Mouse (Mus musculus) embryonic fibroblast, embryonic 13.5 days (primary cell): ENCODE measurements at regions not wholly inside any gene's neighbourhood (a gene's known extent, or its start where the extent isn't known, plus 50 kb on each side); places are given as distances from the start of the nearest gene placed in this dataset.

Experiments
- CTCF ChIP-seq: IDR thresholded peaks from 2 replicates; pipeline ENCODE4 v1.5.1; 2011; ENCODE audit warnings: mild to moderate bottlenecking, control low read depth, low read length, moderate library complexity, borderline replicate concordance; ENCODE audit not compliant: insufficient read depth
- POLR2A ChIP-seq: IDR thresholded peaks from 2 replicates; pipeline ENCODE4 v1.6.1; 2011; ENCODE audit warnings: low read depth, mild to moderate bottlenecking, control low read depth, low read length, moderate library complexity

DNA sequence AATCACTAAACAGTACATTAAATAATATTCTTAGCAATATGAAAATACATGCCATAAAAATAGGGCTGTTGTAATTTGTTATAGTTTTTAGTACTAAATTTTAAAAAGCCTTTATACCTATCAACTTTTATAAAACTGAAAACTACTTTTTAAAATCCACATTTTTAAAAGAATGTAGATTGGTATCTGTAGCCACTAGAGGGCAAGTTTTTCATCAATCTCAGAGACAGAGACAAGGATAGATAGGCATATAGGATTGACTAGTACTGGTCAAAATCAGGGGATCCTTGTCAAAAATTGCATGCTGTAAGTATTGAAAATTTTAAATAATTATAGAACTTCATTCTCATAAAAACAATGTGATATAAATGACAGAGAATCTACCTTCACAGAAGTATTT, 431.0 kb downstream of the Mdfic start:
- TF ChIP-seq CTCF (no peak), POLR2A (no peak)
